Mouse (Mus musculus) heart, postnatal 0 days (tissue): Measurements from ENCODE around the gene Necap2. TPM values are rescaled to one million over a fixed set of nuclear protein-coding genes. Genes with fewer than 3 reads are reported as not detected.

Experiments used
- ATAC-seq: fragments of 200-750 bp; cut with Nextera tagmentation; 2 replicates; pipeline ENCODE4 v1.8.0; 2017; ENCODE audit warnings: low read depth, moderate number of reproducible peaks, moderate library complexity; ENCODE audit not compliant: insufficient read depth
- DNase-seq: peaks from one replicate; pipeline ENCODE4 v3.0.0-alpha.2; 2016; ENCODE audit warnings: low spot score
- H3K27ac ChIP-seq: fragments of 300-500 bp; sonication (generic); 2 replicates; pipeline ENCODE4 v1.5.1; 2014; ENCODE audit warnings: low read depth, mild to moderate bottlenecking
- H3K27me3 ChIP-seq: fragments of 300-500 bp; sonication (generic); 2 replicates; pipeline ENCODE4 v1.6.1; 2014; ENCODE audit warnings: low read length, mixed read lengths; ENCODE audit not compliant: control insufficient read depth, insufficient read depth
- H3K36me3 ChIP-seq: fragments of 300-500 bp; sonication (generic); replicated peaks from 2 replicates; pipeline ENCODE4 v1.6.1; 2014; ENCODE audit warnings: low read length, mixed read lengths; ENCODE audit not compliant: control insufficient read depth, insufficient read depth
- H3K4me1 ChIP-seq: fragments of 300-500 bp; sonication (generic); 2 replicates; pipeline ENCODE4 v1.6.1; 2014; ENCODE audit warnings: antibody characterized with exemption; ENCODE audit not compliant: control insufficient read depth, insufficient read depth
- H3K4me2 ChIP-seq: fragments of 300-500 bp; sonication (generic); 2 replicates; pipeline ENCODE4 v1.6.1; 2014; ENCODE audit warnings: low read depth, mild to moderate bottlenecking, low read length, moderate library complexity
- H3K4me3 ChIP-seq: fragments of 300-500 bp; sonication (generic); 2 replicates; pipeline ENCODE4 v1.5.1; 2014; ENCODE audit warnings: low read depth, low read length
- H3K9ac ChIP-seq: fragments of 300-500 bp; sonication (generic); replicated peaks from 2 replicates; pipeline ENCODE4 v1.6.1; 2014; ENCODE audit warnings: low read depth, low read length, mixed read lengths
- H3K9me3 ChIP-seq: fragments of 300-500 bp; sonication (generic); replicated peaks from 2 replicates; pipeline ENCODE4 v1.6.1; 2016; ENCODE audit warnings: low read length; ENCODE audit not compliant: control insufficient read depth
- CTCF ChIP-seq: IDR thresholded peaks from 2 replicates; pipeline ENCODE4 v1.5.1; 2016; ENCODE audit warnings: antibody characterized with exemption, control low read depth, low read depth
- EP300 ChIP-seq: IDR thresholded peaks from 2 replicates; pipeline ENCODE4 v1.6.1; 2016; ENCODE audit warnings: antibody characterized with exemption, low read depth
- WGBS: fragments of 180-500 bp; shearing (Covaris S2); extraction: QIAGEN DNeasy Blood & Tissue Kit; methylation state at CpG from one replicate; pipeline ENCODE4 v1.1.7; 2014; 5-methylcytosine and 5-hydroxymethylcytosine counted together
- polyA plus RNA-seq: library from polyadenylated mRNA; unstranded; fragments of >200 nt; fragmentation: Nextera tagmentation; extraction: Ambion mirVana; gene quantifications from 2 replicates; pipeline ENCODE4 v1.2.1, GENCODE M21; 2015
- total RNA-seq: library from RNA; depleted of rRNA; stranded (reverse); fragments of >200 nt; gene quantifications from 2 replicates; pipeline ENCODE4 v1.2.3, GENCODE M21; 2014; ENCODE audit warnings: low replicate concordance

Gene Necap2
- total and polyA plus RNA-seq, 2 experiments from 2014 or later: 33.8 to 47.1 TPM

GRCm38 (mm10) chr4:141115398-141115797 lies 37.2 kb upstream of the Necap2 start:
- 66% methylated on average over 8 of the region's 8 CpGs for WGBS
- Histone ChIP-seq H3K27ac (no peak overlapping the region), H3K4me3 (no peak overlapping the region), H3K27me3 (no peaks in the 10 kb centered on the region), H3K36me3 (peaks cover 64% of the 10 kb centered on the region), H3K4me2 (no peak overlapping the region), H3K9me3 (no peaks in the 10 kb centered on the region), H3K4me1 (peaks cover 4% of the 10 kb centered on the region; the same call in 1 of the 2 replicates), H3K9ac (no peak overlapping the region)
- ATAC-seq (no peak), DNase-seq (no peak)
- TF ChIP-seq CTCF: no peak
- no peak for TF ChIP-seq EP300

DNA sequence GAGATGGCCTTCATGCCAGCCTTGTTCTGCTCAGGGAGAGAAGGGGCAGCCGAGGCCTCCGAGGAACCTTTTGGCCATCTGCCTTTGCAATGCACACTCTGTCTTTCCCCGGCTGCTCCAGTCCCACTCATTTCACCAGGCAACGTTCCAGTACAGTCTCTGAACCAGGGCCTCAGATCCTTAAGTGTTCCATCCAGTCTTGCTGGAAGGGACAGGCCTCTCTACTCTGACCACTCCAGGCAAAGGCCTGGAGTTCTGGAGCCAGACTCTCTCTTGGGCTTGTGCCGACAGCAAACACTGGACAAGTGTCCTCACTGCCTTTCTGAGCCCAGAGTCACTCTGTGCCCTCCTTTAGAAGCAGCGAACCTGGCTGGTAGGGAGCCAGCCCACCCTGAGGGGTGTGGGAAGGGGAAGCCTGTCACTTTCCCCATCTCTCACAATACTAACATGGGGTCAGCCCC lies 36.4 kb upstream of the Necap2 start:
- Histone ChIP-seq H3K36me3 (peaks cover 67% of the 10 kb centered on the region), H3K27ac (no peak overlapping the region; the same call in 1 of the 2 replicates), H3K4me2 (no peak overlapping the region), H3K4me3 (no peak overlapping the region), H3K9ac (no peak overlapping the region), H3K27me3 (no peaks in the 10 kb centered on the region), H3K4me1 (peaks cover 4% of the 10 kb centered on the region; the same call in 1 of the 2 replicates), H3K9me3 (no peaks in the 10 kb centered on the region)
- TF ChIP-seq CTCF (no peak), EP300 (no peak)
- no peak for ATAC-seq
- no peak for DNase-seq
- WGBS: 78% methylated on average over 6 of the region's 6 CpGs

- ATAC-seq (no peak), DNase-seq (no peak)
- Histone ChIP-seq H3K9ac (no peak overlapping the region), H3K4me1 (0 out of 2 replicates have a peak, but pooled peaks cover 4% of the 10 kb centered on the region), H3K36me3 (peaks cover 67% of the 10 kb centered on the region), H3K27me3 (no peaks in the 10 kb centered on the region), H3K9me3 (no peaks in the 10 kb centered on the region), H3K4me3 (no peak overlapping the region), H3K4me2 (no peak overlapping the region), H3K27ac (no peak overlapping the region; the same call in 1 of the 2 replicates)
- TF ChIP-seq EP300: no peak
- no peak for TF ChIP-seq CTCF
- WGBS: 68% methylated on average over 7 of the region's 7 CpGs
Observed at GRCm38 (mm10) chr4:141113831-141114230, 35.7 kb upstream of the Necap2 start.

GRCm38 (mm10) chr4:141108196-141108732 lies 30.1 kb upstream of the Necap2 start:
- Histone ChIP-seq H3K4me1 (no peaks in the 10 kb centered on the region), H3K4me2 (no peak overlapping the region), H3K27me3 (no peaks in the 10 kb centered on the region), H3K27ac (no peak overlapping the region), H3K9me3 (no peaks in the 10 kb centered on the region), H3K9ac (no peak overlapping the region), H3K36me3 (peaks cover 19% of the 10 kb centered on the region), H3K4me3 (no peak overlapping the region)
- ATAC-seq (peak; percentile 12; the same call in 1 of the 2 replicates), DNase-seq (no peak)
- WGBS: 14% methylated on average over 10 of the region's 10 CpGs
- TF ChIP-seq EP300 (no peak), CTCF (no peak)

DNA sequence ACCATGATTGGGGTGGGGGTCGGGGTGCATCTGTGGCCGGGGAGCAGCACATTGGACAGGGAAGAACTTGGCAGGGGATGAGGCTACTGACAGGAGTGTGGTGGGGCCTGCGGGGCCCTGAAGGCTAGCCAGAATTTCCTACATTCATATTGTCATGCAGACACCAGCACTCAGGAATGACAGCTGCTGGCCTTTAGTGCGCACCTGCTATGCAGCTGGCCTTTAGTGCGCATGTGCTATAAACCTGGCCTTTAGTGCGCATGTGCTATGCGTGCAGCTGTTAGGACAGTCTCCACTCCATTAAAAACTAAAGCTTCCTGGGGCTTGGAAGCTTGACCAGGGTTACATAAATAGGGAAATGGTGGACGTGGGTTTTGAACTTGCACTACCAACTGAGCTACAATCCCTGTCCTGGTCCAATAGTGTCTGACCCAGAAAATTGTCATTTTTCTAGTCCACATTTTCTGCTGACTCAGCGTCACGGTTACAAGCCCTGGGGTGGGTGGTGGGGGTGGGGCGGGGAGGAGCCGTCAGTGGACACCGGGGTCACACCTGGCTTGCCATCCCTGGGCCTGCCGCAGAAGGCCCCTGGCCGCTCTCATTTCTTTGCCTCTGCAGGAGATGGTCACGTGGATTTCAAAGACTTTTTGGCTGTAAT lies 28.5 kb upstream of the Necap2 start:
- TF ChIP-seq EP300: no peak
- TF ChIP-seq CTCF: no peak
- no peak overlapping the region for H3K4me2 ChIP-seq
- H3K4me3 ChIP-seq: no peak overlapping the region
- no peak overlapping the region for H3K27ac ChIP-seq
- no peaks in the 10 kb centered on the region for H3K27me3 ChIP-seq
- 86% methylated on average over 16 of the region's 16 CpGs for WGBS
- DNase-seq (no peak), ATAC-seq (no peak)
- H3K4me1 ChIP-seq: no peaks in the 10 kb centered on the region
- H3K9ac ChIP-seq: no peak overlapping the region
- no peaks in the 10 kb centered on the region for H3K9me3 ChIP-seq
- peaks cover 11% of the 10 kb centered on the region for H3K36me3 ChIP-seq
